Mouse (Mus musculus) forebrain, embryonic 11.5 days (tissue): ENCODE measurements around the gene Hs2st1. TPM values are rescaled to one million over a fixed set of nuclear protein-coding genes. Genes with fewer than 3 reads are reported as not detected.
A peak's percentile ranks its signal among the peaks of the same experiment; 100 is the strongest.

Experiments
- ATAC-seq: fragments of 200-750 bp; cut with Nextera tagmentation; replicated peaks from 2 replicates; pipeline ENCODE4 v1.8.0; 2017; ENCODE audit warnings: moderate TSS enrichment; ENCODE audit not compliant: low FRiP score
- DNase-seq: peaks from one replicate; pipeline ENCODE4 v3.0.0-alpha.2; 2017; ENCODE audit warnings: low spot score
- H3K27ac ChIP-seq: fragments of 300-500 bp; sonication (generic); 2 replicates; pipeline ENCODE4 v1.5.1; 2014; ENCODE audit warnings: low read depth, low read length
- H3K27me3 ChIP-seq: fragments of 300-500 bp; sonication (generic); 2 replicates; pipeline ENCODE4 v1.6.1; 2014; ENCODE audit warnings: mild to moderate bottlenecking, low read length, mixed read lengths; ENCODE audit not compliant: control insufficient read depth, insufficient read depth
- H3K36me3 ChIP-seq: fragments of 300-500 bp; sonication (generic); 2 replicates; pipeline ENCODE4 v1.6.1; 2014; ENCODE audit warnings: mild to moderate bottlenecking, low read length, moderate library complexity, mixed read lengths; ENCODE audit not compliant: control insufficient read depth, insufficient read depth
- H3K4me1 ChIP-seq: fragments of 300-500 bp; sonication (generic); replicated peaks from 2 replicates; pipeline ENCODE4 v1.6.1; 2014; ENCODE audit warnings: low read length, mixed read lengths; ENCODE audit not compliant: control insufficient read depth, insufficient read depth
- H3K4me2 ChIP-seq: fragments of 300-500 bp; sonication (generic); 2 replicates; pipeline ENCODE4 v1.6.1; 2014; ENCODE audit warnings: low read depth, mild to moderate bottlenecking, low read length, moderate library complexity, mixed read lengths; ENCODE audit not compliant: severe bottlenecking
- H3K4me3 ChIP-seq: fragments of 300-500 bp; sonication (generic); 2 replicates; pipeline ENCODE4 v1.5.1; 2014; ENCODE audit warnings: low read depth, low read length
- H3K9ac ChIP-seq: fragments of 300-500 bp; sonication (generic); 2 replicates; pipeline ENCODE4 v1.6.1; 2014; ENCODE audit warnings: low read length
- H3K9me3 ChIP-seq: fragments of 300-500 bp; sonication (generic); 2 replicates; pipeline ENCODE4 v1.6.1; 2016; ENCODE audit warnings: low read length, mixed read lengths; ENCODE audit not compliant: control insufficient read depth
- WGBS: fragments of 180-500 bp; shearing (Covaris S2); extraction: QIAGEN DNeasy Blood & Tissue Kit; methylation state at CpG from one replicate; pipeline ENCODE4 v1.1.7; 2014; 5-methylcytosine and 5-hydroxymethylcytosine counted together
- polyA plus RNA-seq: library from polyadenylated mRNA; unstranded; fragments of >200 nt; fragmentation: Nextera tagmentation; extraction: Ambion mirVana; gene quantifications from 2 replicates; pipeline ENCODE4 v1.2.1, GENCODE M21; 2014

The Hs2st1 gene
- polyA plus RNA-seq, 1 experiment from 2014 or later, result 25.3 TPM

- Histone ChIP-seq H3K27ac (no peak overlapping the region), H3K4me1 (no peaks in the 10 kb centered on the region; the same call in 1 of the 2 replicates), H3K27me3 (no peaks in the 10 kb centered on the region), H3K36me3 (no peaks in the 10 kb centered on the region), H3K9ac (no peak overlapping the region), H3K4me2 (no peak overlapping the region), H3K9me3 (no peaks in the 10 kb centered on the region), H3K4me3 (no peak overlapping the region)
- no peak for DNase-seq
- no peak for ATAC-seq
- WGBS, result 91% methylated on average over 7 of the region's 7 CpGs
These were observed 4.8 kb downstream of the Hs2st1 start for GRCm38 (mm10) chr3:144565212-144565611.

GRCm38 (mm10) chr3:144563916-144564315 is 6.1 kb downstream of the Hs2st1 start:
- DNase-seq, result no peak
- Histone ChIP-seq H3K9ac (no peak overlapping the region), H3K36me3 (no peaks in the 10 kb centered on the region), H3K9me3 (no peaks in the 10 kb centered on the region), H3K4me2 (no peak overlapping the region), H3K4me1 (no peaks in the 10 kb centered on the region; the same call in 1 of the 2 replicates), H3K27ac (no peak overlapping the region), H3K27me3 (no peaks in the 10 kb centered on the region), H3K4me3 (no peak overlapping the region)
- WGBS, result 91% methylated on average over 7 of the region's 7 CpGs
- no peak for ATAC-seq

GRCm38 (mm10) chr3:144561511-144562250 is 8.3 kb downstream of the Hs2st1 start:
- Histone ChIP-seq H3K9me3 (no peaks in the 10 kb centered on the region), H3K4me2 (no peak overlapping the region), H3K4me3 (no peak overlapping the region), H3K4me1 (peaks cover 13% of the 10 kb centered on the region; the same call in 1 of the 2 replicates), H3K36me3 (no peaks in the 10 kb centered on the region), H3K27me3 (no peaks in the 10 kb centered on the region), H3K9ac (no peak overlapping the region), H3K27ac (no peak overlapping the region)
- ATAC-seq, result no peak
- WGBS, result 65% methylated on average over 22 of the region's 22 CpGs
- no peak for DNase-seq

GRCm38 (mm10) chr3:144558274-144558673 is 11.7 kb downstream of the Hs2st1 start:
- Histone ChIP-seq H3K27ac (0 out of 2 replicates have a peak overlapping the region, but pooled peaks have one; percentile 18), H3K4me1 (peaks cover 23% of the 10 kb centered on the region), H3K9ac (no peak overlapping the region), H3K27me3 (no peaks in the 10 kb centered on the region), H3K4me3 (no peak overlapping the region), H3K4me2 (no peak overlapping the region), H3K9me3 (no peaks in the 10 kb centered on the region), H3K36me3 (no peaks in the 10 kb centered on the region)
- DNase-seq (no peak), ATAC-seq (no peak)
- WGBS, result 65% methylated on average over 5 of the region's 5 CpGs

GRCm38 (mm10) chr3:144556625-144557324 is 13.2 kb downstream of the Hs2st1 start:
- Histone ChIP-seq H3K27ac (peak overlapping the region; percentile 74), H3K4me1 (peaks cover 23% of the 10 kb centered on the region), H3K9ac (peak overlapping the region; percentile 48), H3K27me3 (no peaks in the 10 kb centered on the region), H3K36me3 (no peaks in the 10 kb centered on the region), H3K9me3 (no peaks in the 10 kb centered on the region), H3K4me2 (peak overlapping the region; percentile 44), H3K4me3 (peak overlapping the region; percentile 13; the same call in 1 of the 2 replicates)
- WGBS, result 3% methylated on average over 16 of the region's 16 CpGs
- peak; percentile 52 for ATAC-seq
- no peak for DNase-seq

GRCm38 (mm10) chr3:144555144-144555543 is 14.8 kb downstream of the Hs2st1 start:
- Histone ChIP-seq H3K36me3 (no peaks in the 10 kb centered on the region), H3K9ac (no peak overlapping the region), H3K27me3 (no peaks in the 10 kb centered on the region), H3K4me2 (no peak overlapping the region), H3K4me1 (peaks cover 25% of the 10 kb centered on the region), H3K9me3 (no peaks in the 10 kb centered on the region), H3K4me3 (no peak overlapping the region), H3K27ac (no peak overlapping the region)
- 85% methylated on average over 7 of the region's 7 CpGs for WGBS
- DNase-seq (no peak), ATAC-seq (no peak)

GRCm38 (mm10) chr3:144554503-144554902 is 15.5 kb downstream of the Hs2st1 start:
- ATAC-seq (no peak), DNase-seq (no peak)
- Histone ChIP-seq H3K4me1 (peaks cover 25% of the 10 kb centered on the region), H3K27me3 (no peaks in the 10 kb centered on the region), H3K4me3 (no peak overlapping the region), H3K9me3 (no peaks in the 10 kb centered on the region), H3K4me2 (no peak overlapping the region), H3K9ac (no peak overlapping the region), H3K27ac (0 out of 2 replicates have a peak overlapping the region, but pooled peaks have one; percentile 1), H3K36me3 (no peaks in the 10 kb centered on the region)
- 70% methylated on average over 9 of the region's 9 CpGs for WGBS

GRCm38 (mm10) chr3:144553942-144554341 is 16.0 kb downstream of the Hs2st1 start:
- no peaks in the 10 kb centered on the region for H3K9me3 ChIP-seq
- H3K4me1 ChIP-seq, result peaks cover 25% of the 10 kb centered on the region
- peak overlapping the region; percentile 11; the same call in 1 of the 2 replicates for H3K4me2 ChIP-seq
- DNase-seq (no peak), ATAC-seq (no peak)
- no peaks in the 10 kb centered on the region for H3K36me3 ChIP-seq
- 46% methylated on average over 7 of the region's 7 CpGs for WGBS
- no peak overlapping the region for H3K4me3 ChIP-seq
- H3K27ac ChIP-seq, result no peak overlapping the region
- H3K27me3 ChIP-seq, result no peaks in the 10 kb centered on the region
- H3K9ac ChIP-seq, result no peak overlapping the region
